ENCODE assay signal across 8 mouse cellular contexts in the genomic region with DNA sequence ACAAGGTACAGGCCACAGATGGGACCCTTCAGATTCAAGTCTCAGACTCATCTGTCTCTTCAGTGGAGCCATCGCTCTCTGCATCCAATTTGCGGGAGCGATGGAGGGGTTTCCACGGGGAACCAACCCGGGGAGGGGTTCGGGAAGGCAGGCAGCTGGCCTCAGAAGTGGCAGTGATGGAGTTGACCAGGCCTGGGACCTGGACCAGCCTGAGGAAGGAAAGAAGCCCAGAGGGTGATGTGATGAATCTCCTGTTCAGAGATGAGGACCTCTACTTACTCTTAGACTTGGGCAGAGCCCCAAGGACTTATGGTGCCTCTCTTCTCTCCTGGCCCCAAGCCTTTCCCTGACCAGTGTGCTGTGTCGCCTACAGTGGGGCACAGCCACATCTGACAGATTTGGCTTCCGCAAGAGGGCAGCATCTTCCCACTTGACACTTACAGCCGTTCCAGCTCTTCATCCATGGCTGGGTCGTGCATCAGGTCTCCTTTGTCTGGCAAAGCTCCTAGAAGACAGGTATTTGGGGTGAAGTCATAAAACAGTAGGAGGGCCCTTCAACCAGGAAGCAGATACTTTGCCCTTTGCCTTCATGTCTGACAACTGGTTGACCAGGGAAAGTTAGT. TPM values are rescaled to one million over a fixed set of nuclear protein-coding genes. Genes with fewer than 3 reads are reported as not detected.
A peak's percentile ranks its signal among the peaks of the same experiment; 100 is the strongest.
DNase-seq lines count a peak whose midpoint lies in the region; ATAC-seq and TF ChIP-seq lines count a peak whose summit lies in the region.

No protein-coding gene starts in this region.

- H3K9ac ChIP-seq in heart, embryonic 13.5 days: no peak overlapping the region
- no peak overlapping the region for H3K9ac ChIP-seq in heart, embryonic 11.5 days (ENCODE audit: low read depth, low read length)
- no peak overlapping the region for H3K9ac ChIP-seq in embryonic facial prominence, embryonic 14.5 days (ENCODE audit: low read depth, low read length)
- H3K9ac ChIP-seq in intestine, postnatal 0 days (ENCODE audit: low read depth, low read length): no peak overlapping the region

- 0 out of 2 replicates have a peak, but pooled peaks have one; percentile 25 for TF ChIP-seq POLR2A in lung, adult 2 months (IDR thresholded peaks at IDR 0.05; ENCODE audit: borderline replicate concordance, extremely low read depth, low read depth, low read length)

- DNase-seq in adipocyte (ENCODE audit: low spot score): peak; percentile 66
- peak; percentile 77 for DNase-seq in embryonic facial prominence, embryonic 14.5 days (ENCODE audit: low spot score)
- DNase-seq in lung, adult 2 months: peak; percentile 48
- DNase-seq in retina, postnatal 1 day: peak; percentile 75
- DNase-seq in layer of hippocampus, postnatal 36 days: no peak

- TF ChIP-seq CTCF in intestine, postnatal 0 days (IDR thresholded peaks at IDR 0.05; ENCODE audit: low read depth): peak; percentile 88
- peak; percentile 71 for TF ChIP-seq CTCF in lung, adult 2 months (IDR thresholded peaks at IDR 0.05; ENCODE audit: insufficient read depth, low read length)

- no peak overlapping the region for H3K27ac ChIP-seq in heart, embryonic 13.5 days (replicated peaks)
- H3K27ac ChIP-seq in heart, embryonic 11.5 days (ENCODE audit: low read depth, low read length): no peak overlapping the region
- H3K27ac ChIP-seq in embryonic facial prominence, embryonic 14.5 days (replicated peaks; ENCODE audit: low read depth, low read length): no peak overlapping the region
- H3K27ac ChIP-seq in intestine, postnatal 0 days (ENCODE audit: low read depth, low read length): no peak overlapping the region

- no peaks in the 10 kb centered on the region for H3K9me3 ChIP-seq in heart, embryonic 13.5 days
- no peaks in the 10 kb centered on the region for H3K9me3 ChIP-seq in heart, embryonic 11.5 days (replicated peaks; ENCODE audit: control insufficient read depth, low read length)
- H3K9me3 ChIP-seq in embryonic facial prominence, embryonic 14.5 days (ENCODE audit: control insufficient read depth, low read length): no peaks in the 10 kb centered on the region
- H3K9me3 ChIP-seq in intestine, postnatal 0 days (ENCODE audit: control insufficient read depth): no peaks in the 10 kb centered on the region

- WGBS in heart, embryonic 13.5 days: 26% methylated on average over 10 of the region's 10 CpGs
- 33% methylated on average over 10 of the region's 10 CpGs for WGBS in heart, embryonic 11.5 days (ENCODE audit: insufficient replicate concordance)
- WGBS in embryonic facial prominence, embryonic 14.5 days: 30% methylated on average over 10 of the region's 10 CpGs
- WGBS in intestine, postnatal 0 days: 29% methylated on average over 10 of the region's 10 CpGs
- 39% methylated on average over 10 of the region's 10 CpGs for WGBS in lung, adult 2 months

- no peak overlapping the region for H3K4me3 ChIP-seq in heart, embryonic 13.5 days
- H3K4me3 ChIP-seq in heart, embryonic 11.5 days (ENCODE audit: low read depth, low read length): no peak overlapping the region
- H3K4me3 ChIP-seq in embryonic facial prominence, embryonic 14.5 days (ENCODE audit: low read depth, low read length): no peak overlapping the region
- H3K4me3 ChIP-seq in intestine, postnatal 0 days (ENCODE audit: low read depth, low read length): no peak overlapping the region
- no peak overlapping the region for H3K4me3 ChIP-seq in lung, adult 2 months (replicated peaks; ENCODE audit: extremely low read depth, low read depth, low read length)

- H3K27me3 ChIP-seq in heart, embryonic 13.5 days (replicated peaks): no peaks in the 10 kb centered on the region
- H3K27me3 ChIP-seq in heart, embryonic 11.5 days (ENCODE audit: control insufficient read depth, insufficient read depth, low read length): no peaks in the 10 kb centered on the region
- no peaks in the 10 kb centered on the region for H3K27me3 ChIP-seq in embryonic facial prominence, embryonic 14.5 days (replicated peaks; ENCODE audit: control insufficient read depth, insufficient read depth, low read length)
- H3K27me3 ChIP-seq in intestine, postnatal 0 days (replicated peaks; ENCODE audit: control insufficient read depth, insufficient read depth, low read length): no peaks in the 10 kb centered on the region

- no peak overlapping the region for H3K4me2 ChIP-seq in heart, embryonic 13.5 days
- H3K4me2 ChIP-seq in heart, embryonic 11.5 days: no peak overlapping the region
- H3K4me2 ChIP-seq in embryonic facial prominence, embryonic 14.5 days (ENCODE audit: low read depth, low read length): no peak overlapping the region
- H3K4me2 ChIP-seq in intestine, postnatal 0 days (replicated peaks; ENCODE audit: low read depth): peak overlapping the region; percentile 10; the same call in 1 of the 2 replicates

- H3K36me3 ChIP-seq in heart, embryonic 13.5 days: peaks cover 45% of the 10 kb centered on the region
- H3K36me3 ChIP-seq in heart, embryonic 11.5 days (ENCODE audit: control insufficient read depth, insufficient read depth, low read length): peaks cover 17% of the 10 kb centered on the region
- peaks cover 33% of the 10 kb centered on the region for H3K36me3 ChIP-seq in embryonic facial prominence, embryonic 14.5 days (ENCODE audit: control insufficient read depth, insufficient read depth, low read length)
- H3K36me3 ChIP-seq in intestine, postnatal 0 days (ENCODE audit: control insufficient read depth, insufficient read depth): peaks cover 40% of the 10 kb centered on the region

- 0 out of 2 replicates have a peak, but pooled peaks have one; percentile 26 for ATAC-seq in heart, embryonic 13.5 days (ENCODE audit: extremely low read depth, insufficient number of reproducible peaks, low FRiP score, low TSS enrichment)
- no peak; the same call in 1 of the 2 replicates for ATAC-seq in heart, embryonic 11.5 days (replicated peaks; ENCODE audit: insufficient number of reproducible peaks, low FRiP score, low TSS enrichment)
- ATAC-seq in embryonic facial prominence, embryonic 14.5 days (ENCODE audit: low read depth): peak; percentile 68
- ATAC-seq in intestine, postnatal 0 days: peak; percentile 50

- H3K4me1 ChIP-seq in heart, embryonic 13.5 days: peaks cover 29% of the 10 kb centered on the region
- peaks cover 18% of the 10 kb centered on the region for H3K4me1 ChIP-seq in heart, embryonic 11.5 days (ENCODE audit: control insufficient read depth, insufficient read depth, low read length)
- H3K4me1 ChIP-seq in embryonic facial prominence, embryonic 14.5 days (ENCODE audit: control insufficient read depth, insufficient read depth, low read length): no peaks in the 10 kb centered on the region
- H3K4me1 ChIP-seq in intestine, postnatal 0 days (replicated peaks; ENCODE audit: control insufficient read depth, insufficient read depth, low read length): peaks cover 3% of the 10 kb centered on the region; the same call in 1 of the 2 replicates
- H3K4me1 ChIP-seq in lung, adult 2 months (ENCODE audit: control insufficient read depth, insufficient read depth, low read length): no peaks in the 10 kb centered on the region

RNA-seq across cellular contexts. Expression of a gene that starts 14.1 kb away (rescaled TPM):
- 63.3 and 64.4 TPM in 2 replicates for polyA plus RNA-seq in heart, embryonic 13.5 days (2015; fragmentation: Nextera tagmentation; extraction: Ambion mirVana)
- polyA plus RNA-seq in heart, embryonic 11.5 days (2014; fragmentation: Nextera tagmentation; extraction: Ambion mirVana): 56.7 and 64.1 TPM in 2 replicates
- 68.1 and 79.3 TPM in 2 replicates for polyA plus RNA-seq in embryonic facial prominence, embryonic 14.5 days (2014; fragmentation: Nextera tagmentation; extraction: Ambion mirVana)
- polyA plus RNA-seq in intestine, postnatal 0 days (2015; fragmentation: Nextera tagmentation; extraction: Ambion mirVana): 37.6 and 39.0 TPM in 2 replicates
- polyA plus RNA-seq in lung, adult 2 months (2012; rRNA removed): 29.1 and 44.4 TPM in 2 replicates
- 10 to 100 TPM; 68.9 to 73.8 TPM for total RNA-seq in layer of hippocampus, postnatal 36 days (2021)

RNA-seq across cellular contexts. Expression of a gene that starts 23.1 kb away (rescaled TPM):
- 35.4 and 38.2 TPM in 2 replicates for polyA plus RNA-seq in heart, embryonic 13.5 days (2015; fragmentation: Nextera tagmentation; extraction: Ambion mirVana)
- 18.6 and 19.5 TPM in 2 replicates for polyA plus RNA-seq in heart, embryonic 11.5 days (2014; fragmentation: Nextera tagmentation; extraction: Ambion mirVana)
- 59.9 and 64.3 TPM in 2 replicates for polyA plus RNA-seq in embryonic facial prominence, embryonic 14.5 days (2014; fragmentation: Nextera tagmentation; extraction: Ambion mirVana)
- 6.5 and 7.3 TPM in 2 replicates for polyA plus RNA-seq in intestine, postnatal 0 days (2015; fragmentation: Nextera tagmentation; extraction: Ambion mirVana)
- 27.7 and 55.1 TPM in 2 replicates for polyA plus RNA-seq in lung, adult 2 months (2012; rRNA removed)
- 10 to 100 TPM; 23.8 to 30.1 TPM for total RNA-seq in layer of hippocampus, postnatal 36 days (2021)

RNA-seq across cellular contexts. Expression of a gene that starts 42.1 kb away (rescaled TPM):
- polyA plus RNA-seq in heart, embryonic 13.5 days (2015; fragmentation: Nextera tagmentation; extraction: Ambion mirVana): 7.1 and 7.4 TPM in 2 replicates
- 7.3 and 8.3 TPM in 2 replicates for polyA plus RNA-seq in heart, embryonic 11.5 days (2014; fragmentation: Nextera tagmentation; extraction: Ambion mirVana)
- polyA plus RNA-seq in embryonic facial prominence, embryonic 14.5 days (2014; fragmentation: Nextera tagmentation; extraction: Ambion mirVana): 14.1 and 16.3 TPM in 2 replicates
- polyA plus RNA-seq in intestine, postnatal 0 days (2015; fragmentation: Nextera tagmentation; extraction: Ambion mirVana): 4.4 and 6.1 TPM in 2 replicates
- 11.8 and 13.9 TPM in 2 replicates for polyA plus RNA-seq in lung, adult 2 months (2012; rRNA removed)
- total RNA-seq in layer of hippocampus, postnatal 36 days (2021): 1 to 10 TPM; 9.3 to 9.8 TPM

Comparison
In these comparisons a context has a peak if more than half of its experiments do, and no peak if none do; other contexts are left out.
1. DNase-seq: peak in adipocyte (single experiment), embryonic facial prominence, embryonic 14.5 days (single experiment), lung, adult 2 months (single experiment) and retina, postnatal 1 day (single experiment); none in layer of hippocampus, postnatal 36 days (0 of 2).